In genomic region chr4:104368561-104369021, GRCm38 (mm10) we compare ENCODE assay signal across 9 mouse cellular contexts.
DNase-seq lines count a peak whose midpoint lies in the region; ATAC-seq and TF ChIP-seq lines count a peak whose summit lies in the region.
"Had no signal": no experiment of that assay in that cellular context is flagged by ENCODE, and none has a peak within 500 bp of the region (broad histone marks: within the 10 kb centered on the region; RNA-seq: fewer than 3 reads in every experiment).

No protein-coding gene starts in this region.

- H3K4me2 ChIP-seq in hindbrain, embryonic 16.5 days (ENCODE audit: low read length), result peak overlapping the region; percentile 94
- peak overlapping the region; percentile 86 for H3K4me2 ChIP-seq in neural tube, embryonic 13.5 days

- no peaks in the 10 kb centered on the region for H3K9me3 ChIP-seq in ES-Bruce4 (replicated peaks; ENCODE audit: control insufficient read depth, insufficient read depth, low read length, poor library complexity, severe bottlenecking)
- no peaks in the 10 kb centered on the region for H3K9me3 ChIP-seq in hindbrain, embryonic 16.5 days (ENCODE audit: control insufficient read depth, low read length)
- no peaks in the 10 kb centered on the region for H3K9me3 ChIP-seq in neural tube, embryonic 13.5 days

- peak; percentile 5 for DNase-seq in adrenal gland, postnatal 25 days
- peak; percentile 72 to 79 for DNase-seq in left cerebral cortex, postnatal 25 days (ENCODE audit: low spot score in 2 of 2)
- no peak for DNase-seq in thymus, adult 2 months
- no peak for DNase-seq in ovary, postnatal 36 days (ENCODE audit: low spot score)

- no peak for TF ChIP-seq POLR2A in ES-Bruce4 (IDR thresholded peaks at IDR 0.05; ENCODE audit: insufficient read depth, low read length)
- TF ChIP-seq POLR2A in embryonic fibroblast, embryonic 13.5 days (IDR thresholded peaks at IDR 0.05; ENCODE audit: low read depth, low read length), result no peak
- TF ChIP-seq POLR2A in thymus, adult 2 months (IDR thresholded peaks at IDR 0.05; ENCODE audit: control insufficient read depth, extremely low read depth, insufficient read depth, low read length, poor library complexity), result no peak

- peak; percentile 79 for ATAC-seq in hindbrain, embryonic 16.5 days
- peak; percentile 67 for ATAC-seq in neural tube, embryonic 13.5 days (ENCODE audit: low read depth)

- peak overlapping the region; percentile 62 for H3K9ac ChIP-seq in ES-Bruce4 (ENCODE audit: low read depth, poor library complexity, severe bottlenecking)
- peak overlapping the region; percentile 85 for H3K9ac ChIP-seq in hindbrain, embryonic 16.5 days (ENCODE audit: low read depth, low read length)
- peak overlapping the region; percentile 78 for H3K9ac ChIP-seq in neural tube, embryonic 13.5 days

- peak; percentile 10 for TF ChIP-seq CTCF in ES-Bruce4 (IDR thresholded peaks at IDR 0.05; ENCODE audit: low read depth, low read length)
- 0 out of 2 replicates have a peak, but pooled peaks have one; percentile 4 for TF ChIP-seq CTCF in embryonic fibroblast, embryonic 13.5 days (IDR thresholded peaks at IDR 0.05; ENCODE audit: borderline replicate concordance, insufficient read depth, low read length)
- no peak for TF ChIP-seq CTCF in thymus, adult 2 months (IDR thresholded peaks at IDR 0.05; ENCODE audit: borderline replicate concordance, control insufficient read depth, extremely low read depth, insufficient read depth, low read length, poor library complexity)

- intact Hi-C loops in left cerebral cortex, postnatal 25 days (cut with DNase I), result loop anchor here (1.0 to 10.0 kb wide), 7 partner anchors 84 to 676 kb away; no protein-coding TSS in a partner anchor

- H3K4me1 ChIP-seq in ES-Bruce4 (ENCODE audit: control insufficient read depth, insufficient read depth, low read length), result no peaks in the 10 kb centered on the region
- no peaks in the 10 kb centered on the region for H3K4me1 ChIP-seq in embryonic fibroblast, embryonic 13.5 days (ENCODE audit: control insufficient read depth, insufficient read depth, low read length)
- peaks cover 6% of the 10 kb centered on the region for H3K4me1 ChIP-seq in hindbrain, embryonic 16.5 days (ENCODE audit: control insufficient read depth, insufficient read depth, low read depth, low read length)
- peaks cover 31% of the 10 kb centered on the region for H3K4me1 ChIP-seq in neural tube, embryonic 13.5 days (replicated peaks)
- H3K4me1 ChIP-seq in thymus, adult 2 months (replicated peaks; ENCODE audit: control insufficient read depth, insufficient read depth, low read length), result no peaks in the 10 kb centered on the region

- under 1% methylated on average over 20 of the region's 20 CpGs for WGBS in hindbrain, embryonic 16.5 days
- under 1% methylated on average over 20 of the region's 20 CpGs for WGBS in neural tube, embryonic 13.5 days
- 7% methylated on average over 20 of the region's 20 CpGs for WGBS in thymus, adult 2 months

- peaks cover 7% of the 10 kb centered on the region for H3K27me3 ChIP-seq in ES-Bruce4 (ENCODE audit: control insufficient read depth, insufficient read depth, low read length, poor library complexity, severe bottlenecking)
- no peaks in the 10 kb centered on the region; the same call in 1 of the 2 replicates for H3K27me3 ChIP-seq in hindbrain, embryonic 16.5 days (replicated peaks; ENCODE audit: control insufficient read depth, insufficient read depth, low read length)
- H3K27me3 ChIP-seq in neural tube, embryonic 13.5 days, result peaks cover 34% of the 10 kb centered on the region
- peaks cover 5% of the 10 kb centered on the region; the same call in 1 of the 2 replicates for H3K27me3 ChIP-seq in thymus, adult 2 months (ENCODE audit: control insufficient read depth, insufficient read depth, low read length)

- H3K27ac ChIP-seq in ES-Bruce4 (ENCODE audit: insufficient read depth, low read length), result no peak overlapping the region
- H3K27ac ChIP-seq in embryonic fibroblast, embryonic 13.5 days (ENCODE audit: insufficient read depth, low read length), result no peak overlapping the region
- peak overlapping the region; percentile 88 for H3K27ac ChIP-seq in hindbrain, embryonic 16.5 days (ENCODE audit: low read depth, low read length)
- H3K27ac ChIP-seq in neural tube, embryonic 13.5 days (replicated peaks), result peak overlapping the region; percentile 87; the same call in 1 of the 2 replicates
- no peak overlapping the region for H3K27ac ChIP-seq in thymus, adult 2 months (ENCODE audit: control insufficient read depth, insufficient read depth, low read length)

- no peaks in the 10 kb centered on the region for H3K36me3 ChIP-seq in ES-Bruce4 (ENCODE audit: control insufficient read depth, insufficient read depth, low read length, poor library complexity, severe bottlenecking)
- no peaks in the 10 kb centered on the region for H3K36me3 ChIP-seq in hindbrain, embryonic 16.5 days (ENCODE audit: control insufficient read depth, insufficient read depth, low read length)
- H3K36me3 ChIP-seq in neural tube, embryonic 13.5 days, result no peaks in the 10 kb centered on the region
- no peaks in the 10 kb centered on the region for H3K36me3 ChIP-seq in thymus, adult 2 months (ENCODE audit: control insufficient read depth, insufficient read depth, low read length)

- TF ChIP-seq EP300 in ES-Bruce4 (IDR thresholded peaks at IDR 0.05; ENCODE audit: insufficient read depth, low read depth, low read length), result peak; percentile 80

- H3K4me3 ChIP-seq in ES-Bruce4 (ENCODE audit: low read depth, low read length), result peak overlapping the region; percentile 68
- H3K4me3 ChIP-seq in embryonic fibroblast, embryonic 13.5 days (ENCODE audit: insufficient read depth, low read length), result peak overlapping the region; percentile 19; the same call in 1 of the 2 replicates
- H3K4me3 ChIP-seq in hindbrain, embryonic 16.5 days (ENCODE audit: low read length), result peak overlapping the region; percentile 82
- peak overlapping the region; percentile 62 for H3K4me3 ChIP-seq in neural tube, embryonic 13.5 days
- no peak overlapping the region for H3K4me3 ChIP-seq in thymus, adult 2 months (ENCODE audit: control insufficient read depth, insufficient read depth, low read length)
- H3K4me3 ChIP-seq: myocyte had no signal

Comparison
In these comparisons a context has a peak if more than half of its experiments do, and no peak if none do; other contexts are left out.
1. H3K27ac ChIP-seq: peak in hindbrain, embryonic 16.5 days (single experiment) and neural tube, embryonic 13.5 days (single experiment); none in ES-Bruce4 (single experiment), embryonic fibroblast, embryonic 13.5 days (single experiment) and thymus, adult 2 months (single experiment).
2. DNase-seq: peak in adrenal gland, postnatal 25 days (single experiment) and left cerebral cortex, postnatal 25 days (2 of 2); none in thymus, adult 2 months (single experiment) and ovary, postnatal 36 days (single experiment).
3. Peak in every context shown above with its lines, with median percentiles within 50 percentile points of each other: H3K9ac ChIP-seq.